Mouse (Mus musculus): ENCODE data around the gene Ccnt2.
A peak's percentile ranks its signal among the peaks of the same experiment; 100 is the strongest.

Gene Ccnt2

DNA sequence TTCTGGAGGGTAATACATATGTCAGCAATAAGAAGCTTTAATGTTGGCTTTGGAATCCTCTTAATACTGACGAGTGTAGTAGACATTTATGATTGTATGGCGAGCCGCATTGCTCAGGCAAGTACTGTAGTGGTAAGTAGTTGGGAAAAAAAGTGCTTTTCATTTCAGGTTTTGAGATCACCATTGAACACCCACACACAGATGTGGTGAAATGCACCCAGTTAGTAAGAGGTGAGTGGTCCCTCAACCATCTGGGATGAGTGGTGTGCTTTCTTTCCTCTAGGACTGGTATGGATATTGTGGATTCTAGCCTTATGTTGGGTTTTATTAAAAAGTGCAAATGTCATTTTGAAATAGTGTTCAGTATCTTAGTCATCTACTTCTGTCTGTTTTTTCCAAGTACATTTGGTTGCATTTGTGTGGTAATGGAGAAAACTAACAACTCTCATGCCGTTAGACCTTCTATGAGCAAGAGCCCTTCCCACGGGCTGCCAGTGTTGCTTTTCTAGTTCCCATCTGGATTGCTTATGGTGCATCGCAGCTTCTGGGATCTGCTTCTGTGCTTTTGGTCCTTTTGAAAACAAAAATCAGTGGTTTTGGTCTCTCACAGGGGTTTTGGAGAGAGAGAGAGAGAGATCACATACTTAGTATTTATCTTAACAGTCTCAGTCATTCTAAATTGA lies 21.3 kb downstream of the Ccnt2 start:
- DNase-seq: no peak

DNA sequence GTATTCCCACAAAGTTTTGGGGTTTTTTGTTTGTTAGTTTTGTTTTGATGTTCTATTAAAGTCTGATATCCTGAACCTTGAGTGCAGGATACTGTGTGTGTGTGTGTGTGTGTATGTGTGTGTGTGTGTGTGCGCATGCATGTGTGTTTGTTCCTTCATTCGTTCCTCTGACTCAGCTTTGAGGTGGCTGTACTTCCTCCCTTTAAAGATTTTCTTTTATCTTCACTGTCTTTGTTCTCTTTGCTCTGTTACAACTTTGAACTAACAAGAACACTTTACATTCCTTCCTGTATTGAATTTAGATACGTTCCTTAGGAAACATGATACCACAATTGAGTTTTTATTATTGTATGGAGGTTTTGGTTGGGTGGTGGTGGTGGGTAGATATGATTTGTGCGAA lies 22.4 kb downstream of the Ccnt2 start:
- no peak for DNase-seq

DNA sequence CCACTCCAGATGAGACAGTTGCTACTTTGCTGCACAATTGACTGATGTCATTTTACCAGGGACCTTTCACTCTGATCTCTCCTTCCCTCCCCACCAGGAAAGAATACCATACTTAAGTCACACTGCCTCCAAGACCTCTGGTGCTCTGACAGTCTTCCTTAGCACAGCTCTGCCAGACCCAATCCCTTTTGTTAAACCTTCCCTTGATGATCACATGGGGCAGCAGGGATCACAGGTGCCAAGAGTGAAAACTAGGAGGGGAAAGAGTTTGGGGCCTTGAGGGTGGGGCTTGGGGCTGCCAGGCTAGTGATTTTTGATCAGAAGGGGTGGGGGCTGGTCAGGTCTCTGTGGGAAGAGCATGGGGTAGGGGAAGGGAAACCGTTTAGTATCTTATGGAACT lies 22.8 kb downstream of the Ccnt2 start:
- no peak for DNase-seq

DNA sequence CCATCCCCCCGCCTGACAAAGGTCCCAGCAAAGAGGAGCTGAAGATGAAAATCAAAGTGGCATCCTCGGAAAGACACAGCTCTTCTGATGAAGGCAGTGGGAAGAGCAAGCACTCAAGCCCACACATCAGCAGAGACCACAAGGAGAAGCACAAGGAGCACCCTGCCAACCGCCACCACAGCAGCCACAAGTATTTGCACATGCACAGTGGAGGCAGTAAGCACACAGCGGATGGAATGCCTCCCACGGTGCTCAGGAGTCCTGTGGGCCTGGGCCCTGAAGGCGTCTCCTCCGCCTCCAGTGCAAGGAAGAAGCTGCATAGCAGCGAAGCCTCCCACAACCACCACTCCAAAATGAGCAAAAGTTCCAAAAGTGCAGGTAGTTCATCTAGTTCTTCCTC lies 29.0 kb downstream of the Ccnt2 start:
- no peak for DNase-seq

DNA sequence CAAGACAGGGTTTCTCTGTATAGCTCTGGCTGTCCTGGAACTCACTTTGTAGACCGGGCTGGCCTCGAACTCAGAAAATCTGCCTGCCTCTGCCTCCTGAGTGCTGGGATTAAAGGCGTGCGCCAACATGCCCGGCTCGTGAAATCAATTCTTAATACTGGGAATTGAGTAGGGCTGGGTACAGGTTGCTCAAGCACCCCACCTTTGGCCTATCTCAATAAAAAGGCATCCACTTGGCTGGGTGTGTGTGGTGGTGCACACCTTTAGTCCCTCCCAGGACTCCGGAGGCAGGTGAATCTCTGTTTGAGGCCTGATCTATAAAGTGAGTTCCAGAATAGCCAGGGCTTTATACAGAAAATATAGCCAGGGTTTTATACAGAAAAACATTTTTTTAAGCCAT lies 34.7 kb downstream of the Ccnt2 start:
- DNase-seq: no peak

DNA sequence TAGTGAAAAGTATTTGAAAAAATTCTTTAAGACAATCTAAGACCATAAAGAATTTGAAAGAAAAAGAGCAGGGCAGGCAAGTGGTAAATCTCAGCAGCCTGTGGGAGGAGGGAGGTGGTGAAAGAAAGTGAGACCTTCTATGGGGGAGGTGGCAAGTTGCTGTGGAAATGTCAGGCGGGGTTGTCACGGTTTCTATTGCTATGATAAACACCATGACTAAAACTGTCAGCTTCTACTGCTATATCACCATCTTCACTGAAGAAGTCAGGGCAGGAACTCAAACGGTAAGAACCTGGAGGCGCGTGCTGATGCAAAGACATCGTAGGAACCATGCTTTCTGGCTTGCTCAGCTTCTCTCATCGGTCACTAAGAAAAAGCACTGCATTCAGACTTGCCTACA lies 39.0 kb downstream of the Ccnt2 start:
- DNase-seq: no peak

DNA sequence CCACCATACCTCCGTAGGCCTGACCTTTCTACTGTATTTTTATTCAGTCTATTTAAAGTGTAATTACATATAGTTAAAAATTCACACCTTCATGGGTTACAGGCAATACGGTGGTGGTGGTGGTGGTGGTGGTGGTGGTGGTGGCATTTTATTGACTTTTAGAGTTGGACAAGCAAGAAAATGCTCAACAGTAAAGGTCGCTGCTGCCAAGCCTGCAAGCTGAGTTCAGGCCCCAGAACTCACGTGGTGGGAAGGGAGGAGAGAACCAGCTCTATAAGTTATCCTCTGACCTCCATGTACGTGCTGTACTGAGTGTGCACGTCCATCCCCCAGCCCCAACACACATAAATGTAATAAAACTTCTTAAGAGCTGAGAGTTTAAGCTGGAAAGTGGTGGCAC lies 42.4 kb downstream of the Ccnt2 start:
- no peak for DNase-seq

DNA sequence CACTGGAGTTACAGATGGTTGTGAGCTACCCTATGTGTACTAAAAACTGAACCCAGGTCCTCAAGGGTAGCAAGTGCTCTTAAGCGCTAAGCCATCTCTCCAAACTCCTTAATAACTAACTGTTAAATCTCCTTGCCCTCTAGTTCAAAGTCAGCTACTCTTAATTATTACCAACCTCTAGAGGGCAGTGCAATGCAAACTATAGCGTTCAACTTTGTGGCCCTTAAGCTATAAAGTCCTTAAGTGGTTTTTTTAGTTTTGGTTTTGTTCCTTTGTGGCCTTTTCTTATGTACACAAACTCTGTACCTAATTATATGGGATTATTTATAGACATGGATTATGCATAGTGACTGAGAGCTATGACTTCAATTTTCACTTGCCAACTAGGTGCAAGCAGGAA lies 53.4 kb downstream of the Ccnt2 start:
- DNase-seq: no peak

DNA sequence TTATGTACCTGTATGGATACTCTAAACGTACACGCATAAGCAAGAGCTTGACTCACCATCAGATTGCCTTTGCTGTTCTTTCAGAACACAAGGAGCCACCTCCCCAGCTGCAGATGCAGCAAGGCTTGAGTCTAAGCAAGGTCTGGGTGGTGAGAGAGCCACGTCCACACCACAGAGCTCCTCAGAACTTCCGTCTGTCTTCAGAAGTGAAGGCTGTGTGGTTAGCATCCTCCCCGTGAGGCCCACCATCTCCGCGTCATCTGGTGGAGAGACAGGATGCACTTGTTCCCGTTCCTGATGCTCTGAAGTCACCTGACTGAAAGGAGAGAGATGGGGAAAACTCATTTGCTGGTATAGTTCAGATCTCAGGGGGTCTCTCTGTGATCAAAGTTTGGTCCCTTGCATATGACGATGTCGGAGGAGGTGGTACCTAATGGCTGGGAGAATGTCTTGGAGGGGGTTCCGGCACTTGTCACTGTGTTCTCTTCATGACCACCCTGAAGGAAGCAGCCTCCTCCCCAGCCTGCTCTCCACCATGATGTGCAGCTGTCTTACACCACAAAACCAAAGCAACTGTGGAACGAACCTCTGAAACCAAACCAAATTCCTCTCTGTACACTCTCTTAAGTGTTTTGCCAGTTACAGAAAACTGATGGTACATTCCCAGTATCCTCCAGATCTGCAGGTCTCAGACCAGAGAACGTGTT lies 56.4 kb downstream of the Ccnt2 start:
- peak; percentile 57 to 72 for DNase-seq

DNA sequence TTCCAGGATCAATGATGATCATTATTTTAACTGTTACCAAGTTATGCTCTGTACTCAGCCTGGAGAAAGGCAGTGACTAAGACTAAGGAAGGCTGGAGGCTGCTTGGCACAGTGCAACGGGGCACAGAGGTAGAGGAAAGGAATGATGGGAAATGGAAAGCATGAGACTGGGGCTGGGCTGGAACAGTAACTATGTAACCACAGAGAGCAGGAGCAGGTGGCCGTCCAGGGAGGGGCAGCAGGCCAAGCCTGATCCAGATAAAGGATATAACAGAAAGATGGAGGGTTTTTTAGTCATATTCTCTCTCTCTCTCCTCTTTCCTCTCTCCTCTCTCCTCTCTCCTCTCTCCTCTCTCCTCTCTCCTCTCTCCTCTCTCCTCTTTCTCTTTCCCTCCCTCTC lies 59.8 kb downstream of the Ccnt2 start:
- no peak for DNase-seq

DNA sequence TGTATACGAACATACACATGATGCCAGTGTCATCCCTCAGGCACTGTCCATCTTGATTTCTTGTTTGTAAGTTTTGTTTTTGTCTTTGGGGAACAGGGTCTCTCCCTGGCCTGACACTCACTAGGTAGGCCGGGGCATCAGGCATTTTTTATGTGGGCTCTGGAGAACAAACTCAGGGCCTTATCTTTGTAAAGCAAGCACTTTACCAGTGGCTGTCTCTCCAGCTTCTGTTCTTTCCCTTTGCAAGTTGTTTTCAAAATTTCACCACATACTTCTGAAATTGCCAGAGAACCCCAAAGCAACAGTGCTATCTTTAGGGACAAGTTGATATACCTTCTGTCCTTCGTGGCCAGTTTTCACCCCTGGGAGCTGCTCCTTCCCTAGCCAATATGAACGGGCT lies 60.2 kb downstream of the Ccnt2 start:
- no peak for DNase-seq

DNA sequence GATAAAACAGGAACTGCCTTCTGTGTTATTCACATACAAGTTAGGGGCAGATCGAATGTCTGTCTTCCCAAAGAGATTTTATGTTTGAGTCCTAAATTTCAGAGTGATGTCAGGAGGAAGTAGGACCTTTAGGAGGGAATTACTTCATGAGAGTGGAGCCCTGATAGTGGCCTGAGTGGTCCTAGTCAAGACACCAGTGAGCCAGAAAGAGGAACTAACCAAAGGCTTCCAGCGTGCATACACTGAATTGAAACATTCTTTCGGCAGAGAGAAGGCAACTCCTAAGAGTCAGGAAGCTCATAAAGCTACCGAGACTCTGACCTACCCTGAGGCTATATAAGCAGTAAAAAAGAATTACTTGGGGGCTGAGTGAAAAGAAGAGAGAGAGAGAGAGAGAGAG lies 62.7 kb downstream of the Ccnt2 start:
- no peak for DNase-seq

DNA sequence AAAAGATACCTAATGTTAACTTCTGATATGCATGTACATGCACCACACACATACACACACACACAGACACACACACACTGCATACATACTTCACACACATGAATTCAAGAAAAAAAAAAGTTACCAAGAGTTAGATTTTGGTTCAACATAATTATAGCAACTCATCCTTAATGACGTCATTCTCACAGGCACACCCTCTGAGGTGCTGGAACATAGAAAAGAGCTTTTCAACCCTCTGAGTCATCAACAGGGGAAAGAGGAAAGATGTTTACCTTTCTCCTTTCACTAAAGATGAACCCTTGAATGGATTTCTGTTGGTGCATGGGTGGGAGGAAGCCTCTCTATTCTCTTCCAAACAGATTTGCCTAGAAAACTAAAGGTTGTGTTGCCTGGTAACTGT lies 64.6 kb downstream of the Ccnt2 start:
- DNase-seq: no peak

DNA sequence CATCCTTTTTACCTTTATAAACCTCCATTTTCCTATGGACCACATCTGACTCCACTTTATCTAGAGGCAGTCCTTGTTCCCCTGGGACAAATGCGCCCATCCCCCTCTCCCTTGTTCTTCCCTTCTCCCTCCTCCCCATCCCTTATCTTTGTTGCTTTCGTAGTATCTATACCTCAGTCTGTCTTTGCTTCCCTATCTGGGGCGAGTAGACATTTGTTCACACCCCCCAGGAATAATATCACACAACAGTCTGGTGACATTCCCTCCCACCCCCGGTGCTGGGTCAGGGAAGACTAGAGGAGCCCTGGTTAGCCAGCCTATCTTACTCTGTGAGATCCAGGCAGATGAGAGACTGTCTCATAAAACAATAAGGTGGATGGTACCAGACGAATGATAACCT lies 71.5 kb downstream of the Ccnt2 start:
- no peak for DNase-seq

DNA sequence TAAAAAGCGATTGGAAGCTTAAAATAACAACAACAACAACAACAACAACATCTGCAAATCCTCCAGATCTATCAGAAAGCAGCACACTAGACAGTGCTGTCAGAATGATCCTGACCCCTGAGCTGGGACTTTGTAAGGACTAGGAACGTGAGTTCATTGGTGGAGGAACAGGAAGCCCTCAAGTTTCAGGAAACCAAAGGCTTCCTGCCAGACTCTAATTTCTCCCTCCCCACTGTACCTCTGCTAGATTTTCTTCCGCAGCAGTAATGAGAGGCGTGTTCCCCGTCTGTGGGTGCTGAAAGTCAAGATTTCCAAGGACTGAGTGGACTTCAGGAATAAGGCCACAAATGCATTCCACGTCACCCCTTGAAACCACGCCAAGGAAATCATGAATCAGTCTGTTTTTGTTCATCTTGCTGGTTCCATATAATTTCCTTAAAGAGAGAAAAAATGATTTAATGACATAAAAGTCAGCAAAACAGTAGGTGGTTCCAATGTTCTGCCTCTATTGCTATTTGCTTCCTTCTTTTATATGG lies 76.2 kb downstream of the Ccnt2 start:
- peak in 1 of 2 experiments; percentile 7 for DNase-seq

DNA sequence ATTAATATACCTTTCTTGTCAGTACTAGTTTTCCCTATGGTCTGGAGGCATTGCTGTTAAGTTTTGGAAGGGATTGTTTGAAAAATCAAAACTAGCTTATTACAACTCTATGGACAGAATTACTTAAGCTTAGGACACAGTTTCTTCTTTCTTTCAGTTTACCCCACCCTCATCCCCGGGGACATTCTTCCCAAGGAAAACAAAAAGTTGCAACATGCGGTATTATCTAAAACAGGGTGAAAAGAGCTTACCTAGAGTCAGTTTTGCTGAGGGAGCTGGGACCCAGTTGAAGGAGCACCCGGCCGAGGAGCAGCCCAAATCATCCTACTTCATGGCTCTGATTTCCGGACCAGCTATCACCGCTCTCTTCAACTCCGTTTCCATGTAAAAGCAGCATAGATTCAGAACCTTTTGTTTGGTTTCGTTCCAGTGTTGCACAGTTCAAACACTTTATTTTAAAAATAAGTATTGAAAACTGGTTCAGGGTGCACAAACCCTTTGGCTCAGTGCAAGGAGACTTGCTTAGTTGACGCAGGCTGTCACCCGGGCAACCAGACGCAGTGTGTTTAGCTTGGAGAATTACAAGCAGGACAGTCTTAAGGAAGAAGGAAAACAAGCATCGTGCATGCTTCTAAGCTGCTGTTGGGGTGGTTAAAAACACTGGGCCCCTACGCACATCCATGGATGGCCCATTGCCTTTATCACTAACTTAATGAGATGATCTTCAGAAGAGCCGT lies 80.7 kb downstream of the Ccnt2 start, which contains the start of gene Map3k19:
Gene Map3k19 (minus strand): TSS at position 546 of the 737 bp plus-strand sequence.
- no peak for DNase-seq

All from thymus, adult 18-20 months (tissue).